Mouse (Mus musculus): Measurements from ENCODE around the gene 4930503B20Rik.

GRCm38 (mm10) chr3:146651217-146651616 is at the start of gene 4930503B20Rik:
- TF ChIP-seq CTCF (IDR thresholded peaks at IDR 0.05; ENCODE audit: low read depth, low read length) (no peak), POLR2A (IDR thresholded peaks at IDR 0.05; ENCODE audit: insufficient read depth, low read length) (no peak), EP300 (IDR thresholded peaks at IDR 0.05; ENCODE audit: insufficient read depth, low read depth, low read length) (no peak)

Data from ES-Bruce4 (cell line).